Mouse (Mus musculus) stomach, postnatal 0 days (tissue): ENCODE data around the gene Tjap1.

Source experiments
- CTCF ChIP-seq: IDR thresholded peaks from 2 replicates; pipeline ENCODE4 v1.5.1; 2016; ENCODE audit warnings: antibody characterized with exemption, low read depth, mild to moderate bottlenecking, moderate library complexity
- EP300 ChIP-seq: optimal IDR thresholded peaks from 2 replicates; pipeline ENCODE3; 2016; ENCODE audit warnings: antibody characterized with exemption

GRCm38 (mm10) chr17:46297364-46298219 lies 14.8 kb upstream of the Tjap1 start, which contains the start of gene Dlk2:
- TF ChIP-seq CTCF (no peak), EP300 (no peak)
